Mouse (Mus musculus): ENCODE data around the gene Fam166b. TPM values are rescaled to one million over a fixed set of nuclear protein-coding genes. Genes with fewer than 3 reads are reported as not detected.

Fam166b gene
- total and polyA plus RNA-seq, 3 experiments, result not detected

GRCm38 (mm10) chr4:43425197-43425596 is 3.7 kb downstream of the Fam166b start:
- H3K4me3 ChIP-seq (replicated peaks in 1 of 3; ENCODE audit: low read depth in 2 of 3, low read length in 2 of 3, poor library complexity in 1 of 3), result no peak overlapping the region
- no peak overlapping the region for H3K27ac ChIP-seq (ENCODE audit: insufficient read depth, low read depth)
- peaks cover under 1 to 23% of the 10 kb centered on the region in 2 experiments; a peak in 3 of 4 replicates for H3K4me1 ChIP-seq (ENCODE audit: control insufficient read depth in 1 of 2, insufficient read depth in 2 of 2)
- H3K36me3 ChIP-seq (replicated peaks in 1 of 2; ENCODE audit: control insufficient read depth in 1 of 2, insufficient read depth in 1 of 2, low read length in 1 of 2), result no peaks in the 10 kb centered on the region
- H3K4me2 ChIP-seq (ENCODE audit: insufficient read depth, low read depth, poor library complexity, severe bottlenecking), result no peak overlapping the region
- H3K27me3 ChIP-seq (replicated peaks), result peaks cover 79% of the 10 kb centered on the region
- TF ChIP-seq JUN (IDR thresholded peaks at IDR 0.05; ENCODE audit: insufficient read depth, low read depth, low read length), result no peak
- no peak for TF ChIP-seq ZC3H11A (IDR thresholded peaks at IDR 0.05; ENCODE audit: low read depth, low read length)
- no peak for TF ChIP-seq USF1 (IDR thresholded peaks at IDR 0.05; ENCODE audit: low read depth, low read length)
- no peak for TF ChIP-seq EP300 (IDR thresholded peaks at IDR 0.05; ENCODE audit: low read length)
- no peak for TF ChIP-seq PAX5 (IDR thresholded peaks at IDR 0.05; ENCODE audit: low read length)
- TF ChIP-seq MAX (IDR thresholded peaks at IDR 0.05; ENCODE audit: low read length), result no peak
- no peak for TF ChIP-seq BHLHE40 (IDR thresholded peaks at IDR 0.05; ENCODE audit: low read depth, low read length)
- no peak for TF ChIP-seq SMC3 (IDR thresholded peaks at IDR 0.05; ENCODE audit: low read depth, low read length)
- no peak for TF ChIP-seq MXI1 (IDR thresholded peaks at IDR 0.05; ENCODE audit: low read depth, low read length)
- TF ChIP-seq CHD1 (IDR thresholded peaks at IDR 0.05; ENCODE audit: low read depth, low read length), result no peak
- no peak for TF ChIP-seq NELFE (IDR thresholded peaks at IDR 0.05; ENCODE audit: low read depth, low read length)
- TF ChIP-seq CTCF (conservative IDR thresholded peaks at IDR 0.05 in 1 of 2, IDR thresholded peaks at IDR 0.05 in 1 of 2; ENCODE audit: low read depth in 2 of 2, low read length in 2 of 2), result no peak
- no peak for TF ChIP-seq KAT2A (IDR thresholded peaks at IDR 0.05; ENCODE audit: insufficient replicate concordance, low read length)
- no peak for TF ChIP-seq USF2 (conservative IDR thresholded peaks at IDR 0.05; ENCODE audit: low read depth, low read length)
- TF ChIP-seq ZNF384 (IDR thresholded peaks at IDR 0.05; ENCODE audit: low read depth, low read length), result no peak
- no peak for TF ChIP-seq JUND (conservative IDR thresholded peaks at IDR 0.05; ENCODE audit: low read depth, low read length)
- TF ChIP-seq IRF4 (IDR thresholded peaks at IDR 0.05; ENCODE audit: low read depth, low read length), result no peak
- TF ChIP-seq TCF12 (IDR thresholded peaks at IDR 0.05; ENCODE audit: low read depth, low read length), result no peak
- no peaks in the 10 kb centered on the region for H3K9me3 ChIP-seq (replicated peaks; ENCODE audit: low read length)
- no peaks in the 10 kb centered on the region for H3K79me2 ChIP-seq (replicated peaks; ENCODE audit: control insufficient read depth, extremely low read depth, insufficient read depth, poor library complexity, severe bottlenecking)
- no peak overlapping the region for H3K9ac ChIP-seq (ENCODE audit: insufficient read depth, low read depth)
- dilution Hi-C loops (cut with MboI; ENCODE audit: extremely low pct_ligation_motif_present, extremely low pct_unique_long_range_greater_than_20kb, low sequenced_read_pairs), result no loop called here
- in situ Hi-C loops (cut with MboI; ENCODE audit: low pct_ligation_motif_present, low pct_unique_long_range_greater_than_20kb, low sequenced_read_pairs), result no loop called here
- no peak for DNase-seq (ENCODE audit: extremely low read depth)

- Histone ChIP-seq H3K4me2 (ENCODE audit: insufficient read depth, low read depth, poor library complexity, severe bottlenecking) (no peak overlapping the region), H3K27ac (ENCODE audit: insufficient read depth, low read depth) (no peak overlapping the region), H3K9ac (ENCODE audit: insufficient read depth, low read depth) (no peak overlapping the region), H3K79me2 (replicated peaks; ENCODE audit: control insufficient read depth, extremely low read depth, insufficient read depth, poor library complexity, severe bottlenecking) (no peaks in the 10 kb centered on the region), H3K4me1 (ENCODE audit: control insufficient read depth in 1 of 2, insufficient read depth in 2 of 2) (peaks cover 5 to 34% of the 10 kb centered on the region in 2 experiments), H3K4me3 (replicated peaks in 1 of 3; ENCODE audit: low read depth in 2 of 3, low read length in 2 of 3, poor library complexity in 1 of 3) (no peak overlapping the region), H3K9me3 (replicated peaks; ENCODE audit: low read length) (no peaks in the 10 kb centered on the region), H3K36me3 (replicated peaks in 1 of 2; ENCODE audit: control insufficient read depth in 1 of 2, insufficient read depth in 1 of 2, low read length in 1 of 2) (no peaks in the 10 kb centered on the region), H3K27me3 (replicated peaks) (peaks cover 71% of the 10 kb centered on the region)
- in situ Hi-C loops (cut with MboI; ENCODE audit: low pct_ligation_motif_present, low pct_unique_long_range_greater_than_20kb, low sequenced_read_pairs) (loop anchor here (5.0 to 25.0 kb wide), 2 partner anchors 162 to 337 kb away; no protein-coding TSS in a partner anchor), dilution Hi-C loops (cut with MboI; ENCODE audit: extremely low pct_ligation_motif_present, extremely low pct_unique_long_range_greater_than_20kb, low sequenced_read_pairs) (no loop called here)
- DNase-seq (ENCODE audit: extremely low read depth), result no peak
- TF ChIP-seq ZNF384 (IDR thresholded peaks at IDR 0.05; ENCODE audit: low read depth, low read length), result no peak
- no peak for TF ChIP-seq JUND (conservative IDR thresholded peaks at IDR 0.05; ENCODE audit: low read depth, low read length)
- TF ChIP-seq KAT2A (IDR thresholded peaks at IDR 0.05; ENCODE audit: insufficient replicate concordance, low read length), result no peak
- no peak for TF ChIP-seq HCFC1 (IDR thresholded peaks at IDR 0.05; ENCODE audit: low read depth, low read length)
- TF ChIP-seq MAX (IDR thresholded peaks at IDR 0.05; ENCODE audit: low read length), result no peak
Measured at GRCm38 (mm10) chr4:43424072-43424471, 4.9 kb downstream of the Fam166b start.
